Mouse (Mus musculus) left cerebral cortex, adult 2 months (tissue): ENCODE measurements around the gene Ccdc148. TPM values are rescaled to one million over a fixed set of nuclear protein-coding genes. Genes with fewer than 3 reads are reported as not detected.

Experiments
- DNase-seq, 2 experiments: peaks; one replicate each; pipeline ENCODE4 v3.0.0; 2021 to 2022; ENCODE audit warnings: low spot score in 2 of 2, mixed read lengths in 1 of 2; ENCODE audit errors: extremely low spot score in 1 of 2
- H3K27ac ChIP-seq: fragments of 200-600 bp; 2 replicates; pipeline ENCODE4 v1.8.1; 2022
- H3K4me3 ChIP-seq: fragments of 200-600 bp; 2 replicates; pipeline ENCODE4 v1.8.1; 2022
- CTCF ChIP-seq: fragments of 200-600 bp; IDR thresholded peaks from 2 replicates; pipeline ENCODE4 v1.8.1; 2022; ENCODE audit warnings: antibody characterized with exemption, mild to moderate bottlenecking, moderate library complexity
- intact Hi-C: fragments of 180-260 bp; cut with DNase I; formaldehyde crosslinking; loops from one replicate; pipeline ENCODE4 v1.15.1; 2025
- total RNA-seq, 2 experiments: library from RNA; stranded (reverse); gene quantifications; 2 replicates each; pipeline ENCODE4 v1.2.3; 2021

The Ccdc148 gene
- total RNA-seq, 2 experiments from 2014 or later: 12.6 to 14.2 TPM

GRCm38 (mm10) chr2:59036433-59036832 is 124.0 kb downstream of the Ccdc148 start:
- Histone ChIP-seq H3K27ac (no peak overlapping the region), H3K4me3 (no peak overlapping the region)
- DNase-seq: no peak
- no peak for TF ChIP-seq CTCF
- intact Hi-C loops: no loop called here

- DNase-seq: no peak
- intact Hi-C loops: no loop called here
- H3K27ac ChIP-seq: no peak overlapping the region
- H3K4me3 ChIP-seq: no peak overlapping the region
- no peak for TF ChIP-seq CTCF
Observed at GRCm38 (mm10) chr2:59035206-59035605, 125.3 kb downstream of the Ccdc148 start.

GRCm38 (mm10) chr2:59034281-59034680 is 126.2 kb downstream of the Ccdc148 start:
- intact Hi-C loops: no loop called here
- no peak overlapping the region for H3K27ac ChIP-seq
- no peak for TF ChIP-seq CTCF

GRCm38 (mm10) chr2:59024558-59024957 is 135.9 kb downstream of the Ccdc148 start:
- no peak overlapping the region for H3K4me3 ChIP-seq
- no peak for TF ChIP-seq CTCF
- intact Hi-C loops: no loop called here
- DNase-seq: no peak
- H3K27ac ChIP-seq: no peak overlapping the region

More at GRCm38 (mm10) chr2:59034281-59034680, 126.2 kb downstream of the Ccdc148 start:
- H3K4me3 ChIP-seq: no peak overlapping the region
- no peak for DNase-seq

GRCm38 (mm10) chr2:59007356-59007755 is 153.1 kb downstream of the Ccdc148 start:
- H3K27ac ChIP-seq: no peak overlapping the region
- H3K4me3 ChIP-seq: no peak overlapping the region
- no peak for DNase-seq
- intact Hi-C loops: no loop called here
- peak; percentile 4 for TF ChIP-seq CTCF

GRCm38 (mm10) chr2:59006567-59007340 is 153.7 kb downstream of the Ccdc148 start:
- DNase-seq: no peak
- TF ChIP-seq CTCF: no peak
- no peak overlapping the region for H3K4me3 ChIP-seq
- H3K27ac ChIP-seq: no peak overlapping the region
- intact Hi-C loops: no loop called here

- Histone ChIP-seq H3K4me3 (no peak overlapping the region), H3K27ac (no peak overlapping the region)
- no peak for DNase-seq
- no peak for TF ChIP-seq CTCF
- intact Hi-C loops: no loop called here
Observed at GRCm38 (mm10) chr2:58997151-58997550, 163.3 kb downstream of the Ccdc148 start.

GRCm38 (mm10) chr2:58992431-58993191 is 167.9 kb downstream of the Ccdc148 start:
- no peak for DNase-seq
- intact Hi-C loops: no loop called here
- TF ChIP-seq CTCF: no peak
- Histone ChIP-seq H3K4me3 (no peak overlapping the region), H3K27ac (no peak overlapping the region)

- Histone ChIP-seq H3K4me3 (no peak overlapping the region), H3K27ac (no peak overlapping the region)
- no peak for TF ChIP-seq CTCF
- DNase-seq: no peak
- intact Hi-C loops: no loop called here
Observed at GRCm38 (mm10) chr2:58978095-58978494, 182.4 kb downstream of the Ccdc148 start.

- Histone ChIP-seq H3K27ac (no peak overlapping the region), H3K4me3 (no peak overlapping the region)
- no peak for TF ChIP-seq CTCF
- no peak for DNase-seq
- intact Hi-C loops: no loop called here
Observed at GRCm38 (mm10) chr2:58971507-58972275, 188.8 kb downstream of the Ccdc148 start.

- no peak for TF ChIP-seq CTCF
- no peak overlapping the region for H3K4me3 ChIP-seq
- no peak overlapping the region for H3K27ac ChIP-seq
- intact Hi-C loops: no loop called here
- DNase-seq: no peak
Observed at GRCm38 (mm10) chr2:58956770-58957300, 203.6 kb downstream of the Ccdc148 start.

GRCm38 (mm10) chr2:58956351-58956750 is 204.1 kb downstream of the Ccdc148 start:
- intact Hi-C loops: no loop called here
- no peak for TF ChIP-seq CTCF
- no peak for DNase-seq
- H3K4me3 ChIP-seq: no peak overlapping the region
- H3K27ac ChIP-seq: no peak overlapping the region
